Mouse (Mus musculus) adrenal gland (tissue): Measurements from ENCODE around the gene Myo16.

Experiments
- intact Hi-C: fragments of 180-260 bp; cut with DNase I; formaldehyde crosslinking; loops from one replicate; pipeline ENCODE4 v1.15.1; 2025

The Myo16 gene

DNA sequence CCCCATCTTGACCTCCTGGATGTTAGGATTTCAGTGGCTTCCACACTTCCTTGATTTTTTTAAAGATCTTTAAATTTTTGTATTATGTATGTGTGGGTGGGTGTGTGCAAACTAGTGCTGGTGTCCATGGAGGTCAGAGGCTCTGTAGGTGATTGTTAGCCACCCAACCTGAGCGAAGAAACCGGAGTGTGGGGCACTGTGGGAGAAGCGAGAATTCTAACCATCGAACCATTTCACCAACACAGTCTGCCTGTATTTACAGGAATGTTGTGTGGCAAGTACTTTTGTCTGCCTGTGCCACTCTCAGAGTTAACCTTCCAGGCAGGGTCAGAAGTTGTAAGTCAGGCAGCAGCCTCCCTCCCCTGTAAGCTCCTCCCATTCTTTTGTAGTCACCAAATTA, 22.3 kb downstream of the Myo16 start:
- intact Hi-C loops = no loop called here

DNA sequence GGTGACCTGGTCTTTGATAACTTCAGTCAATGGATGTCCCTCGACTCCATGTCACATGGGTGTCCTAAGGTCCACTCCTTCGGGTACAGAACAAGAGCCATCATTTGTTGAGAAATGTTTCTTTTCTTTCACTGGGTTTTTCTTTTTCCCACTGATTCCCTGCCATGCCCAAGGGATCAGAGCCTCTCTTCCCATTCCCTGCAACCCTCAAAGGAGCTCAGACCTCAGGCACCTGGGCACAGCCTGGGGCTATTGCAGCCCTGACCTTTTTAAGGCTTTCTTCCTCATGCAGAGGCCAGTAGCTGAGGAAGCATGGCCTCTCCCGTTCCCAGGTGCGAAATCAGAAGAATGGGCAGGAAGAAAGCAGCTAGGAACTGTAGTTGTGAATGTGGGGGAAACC, 23.4 kb downstream of the Myo16 start:
- intact Hi-C loops = no loop called here

DNA sequence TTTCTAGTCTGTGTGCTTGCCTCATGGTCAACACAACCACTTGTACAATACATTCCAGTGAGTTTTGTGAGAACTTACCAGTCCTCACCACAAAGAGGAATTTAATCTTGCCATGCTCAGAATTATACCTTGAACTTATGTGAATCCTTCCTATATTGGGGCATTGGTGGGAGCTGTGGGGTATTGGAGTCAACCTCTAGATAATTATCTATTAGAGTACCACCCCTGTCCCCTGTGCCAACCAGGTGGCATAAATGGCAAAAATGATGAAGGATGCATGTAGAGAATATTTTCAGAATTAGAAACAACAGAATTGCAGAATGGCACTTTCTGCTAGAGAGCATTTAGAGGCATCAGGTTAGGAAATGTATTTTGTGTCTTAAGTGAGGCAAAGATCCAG, 25.3 kb downstream of the Myo16 start:
- intact Hi-C loops = no loop called here

DNA sequence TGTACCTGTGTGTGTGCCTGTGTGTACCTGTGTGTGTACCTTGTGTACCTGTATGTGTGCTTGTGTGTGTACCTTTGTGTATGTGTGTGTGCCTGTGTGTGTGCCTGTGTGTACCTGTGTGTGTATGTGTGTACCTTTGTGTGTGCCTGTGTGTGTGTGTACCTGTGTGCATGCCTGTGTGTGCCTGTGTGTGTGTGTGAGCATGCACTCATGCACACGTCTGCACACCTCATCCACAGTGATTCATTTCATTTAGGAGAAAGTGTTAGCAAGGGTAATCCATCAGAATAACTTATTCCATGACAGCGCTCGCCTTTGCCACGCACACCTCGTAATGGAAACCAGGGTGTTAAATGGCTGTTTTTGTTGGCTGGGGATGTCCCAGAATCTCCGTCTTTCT, 36.9 kb downstream of the Myo16 start:
- intact Hi-C loops = no loop called here

DNA sequence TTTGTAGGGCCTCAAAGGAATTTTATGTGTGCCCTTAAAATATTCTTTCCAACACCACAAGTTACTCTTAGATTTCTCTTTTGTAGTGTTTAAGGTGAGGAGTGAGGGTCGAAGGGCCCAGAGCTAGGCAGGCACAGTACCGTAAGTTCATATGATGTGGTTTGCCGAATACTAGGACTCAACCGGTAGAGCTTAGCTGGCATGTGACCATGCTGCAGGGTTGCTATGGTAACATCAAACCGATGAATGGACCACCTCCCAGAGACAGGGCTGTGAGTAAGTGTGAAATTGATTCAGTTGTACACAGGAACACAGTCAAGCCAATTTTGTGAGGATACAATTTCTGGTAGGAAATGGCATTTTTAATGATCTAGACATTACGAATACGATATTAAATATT, 44.5 kb downstream of the Myo16 start:
- intact Hi-C loops = no loop called here

DNA sequence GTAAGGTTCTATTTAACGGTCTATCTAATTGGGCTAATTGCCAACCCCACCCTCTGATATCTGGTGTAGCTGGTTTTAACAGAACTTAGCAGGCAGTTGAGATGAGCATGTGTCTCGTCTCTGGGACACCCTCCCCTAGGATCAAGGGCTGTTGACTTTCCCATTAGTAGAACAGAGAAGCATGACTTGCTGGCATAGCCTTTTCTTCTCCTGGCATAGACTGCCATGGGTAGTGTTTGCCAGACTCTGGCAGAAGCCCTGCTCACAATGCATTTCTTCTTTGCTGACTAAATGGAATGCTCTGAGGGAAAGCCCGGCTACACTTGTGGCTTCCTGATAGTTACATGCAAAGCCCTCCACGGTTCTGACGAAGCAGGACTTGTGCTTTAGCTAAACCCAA, 45.6 kb downstream of the Myo16 start:
- intact Hi-C loops = no loop called here

DNA sequence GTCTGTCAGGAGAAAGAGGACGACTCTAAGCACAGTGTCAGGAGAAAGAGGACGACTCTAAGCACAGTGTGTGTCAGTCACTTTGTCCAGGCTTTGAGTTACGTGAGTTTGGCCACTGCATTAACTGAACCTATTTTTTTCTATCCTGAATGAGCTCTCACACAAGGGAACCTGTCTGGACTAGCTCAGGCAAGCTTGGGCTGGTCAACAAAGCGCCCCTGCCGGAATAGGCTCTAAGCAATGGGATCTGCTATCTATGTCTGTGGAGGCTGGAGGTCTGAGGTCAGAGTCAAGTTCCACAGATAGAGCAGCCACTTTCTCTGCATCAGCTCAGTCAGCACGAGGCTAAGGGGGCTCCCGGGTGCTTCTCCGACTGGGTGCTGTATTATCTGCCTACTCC, 46.3 kb downstream of the Myo16 start:
- intact Hi-C loops = no loop called here

DNA sequence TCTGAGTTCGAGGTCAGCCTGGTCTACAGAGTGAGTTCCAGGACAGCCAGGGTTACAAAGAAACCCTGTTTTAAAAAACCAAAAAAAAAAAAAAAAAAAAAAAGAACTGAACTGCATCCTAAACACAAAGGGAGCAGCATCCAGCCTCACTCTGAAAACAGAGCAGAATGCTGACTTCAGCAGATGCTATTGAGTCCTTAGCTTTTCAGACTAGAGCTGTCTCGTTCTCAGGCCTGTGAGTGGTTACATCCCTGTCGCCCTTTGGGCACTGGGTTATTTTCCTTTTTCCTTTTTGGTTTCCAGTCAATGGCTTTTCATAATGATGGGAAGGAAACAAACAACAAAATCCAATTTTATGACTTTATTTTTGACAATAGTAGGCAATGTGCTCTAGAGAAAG, 61.3 kb downstream of the Myo16 start:
- intact Hi-C loops = no loop called here

DNA sequence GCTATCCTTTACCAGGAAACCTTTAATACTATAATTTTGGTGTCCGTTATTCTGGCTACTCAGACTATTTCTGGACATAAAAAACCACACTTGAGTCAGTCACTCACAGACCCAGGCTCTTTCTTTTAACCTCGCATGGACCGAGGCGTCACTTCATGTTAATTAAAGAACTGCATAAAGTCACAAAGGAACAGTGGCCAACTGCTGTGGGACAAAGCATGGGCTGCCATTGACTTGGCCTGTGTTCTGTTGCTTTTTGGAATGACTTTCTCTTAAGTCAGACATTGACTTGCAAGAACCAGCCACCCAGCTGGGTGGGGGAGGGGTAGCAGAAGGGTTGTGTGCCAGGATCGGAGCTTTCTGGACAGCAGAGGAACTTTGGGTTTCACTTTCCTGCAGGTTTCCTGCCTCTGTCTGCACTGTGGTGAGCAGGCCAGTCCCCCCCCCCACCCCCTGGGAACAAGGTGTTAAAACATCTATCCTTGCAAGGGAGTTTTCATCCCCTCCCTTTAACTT, 66.1 kb downstream of the Myo16 start:
- intact Hi-C loops = no loop called here

DNA sequence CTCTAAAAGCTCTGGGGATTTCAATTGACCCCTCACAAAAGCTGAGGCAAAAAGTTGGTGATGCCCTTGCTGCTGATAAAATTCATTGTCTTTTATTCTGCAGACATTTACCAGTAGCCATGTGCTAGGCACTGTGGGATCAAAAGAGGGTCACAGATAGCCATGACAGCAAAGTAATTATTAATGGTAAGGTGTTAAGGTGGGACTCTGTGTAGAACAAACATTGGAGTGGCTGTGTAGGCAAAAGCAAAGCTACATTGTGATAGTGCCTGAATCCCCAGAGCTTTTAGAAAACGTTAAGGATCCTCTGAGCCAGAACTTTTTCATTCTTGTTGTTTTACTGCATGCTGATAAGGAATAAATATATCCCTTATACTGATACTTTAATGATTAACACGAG, 69.1 kb downstream of the Myo16 start:
- intact Hi-C loops = no loop called here

DNA sequence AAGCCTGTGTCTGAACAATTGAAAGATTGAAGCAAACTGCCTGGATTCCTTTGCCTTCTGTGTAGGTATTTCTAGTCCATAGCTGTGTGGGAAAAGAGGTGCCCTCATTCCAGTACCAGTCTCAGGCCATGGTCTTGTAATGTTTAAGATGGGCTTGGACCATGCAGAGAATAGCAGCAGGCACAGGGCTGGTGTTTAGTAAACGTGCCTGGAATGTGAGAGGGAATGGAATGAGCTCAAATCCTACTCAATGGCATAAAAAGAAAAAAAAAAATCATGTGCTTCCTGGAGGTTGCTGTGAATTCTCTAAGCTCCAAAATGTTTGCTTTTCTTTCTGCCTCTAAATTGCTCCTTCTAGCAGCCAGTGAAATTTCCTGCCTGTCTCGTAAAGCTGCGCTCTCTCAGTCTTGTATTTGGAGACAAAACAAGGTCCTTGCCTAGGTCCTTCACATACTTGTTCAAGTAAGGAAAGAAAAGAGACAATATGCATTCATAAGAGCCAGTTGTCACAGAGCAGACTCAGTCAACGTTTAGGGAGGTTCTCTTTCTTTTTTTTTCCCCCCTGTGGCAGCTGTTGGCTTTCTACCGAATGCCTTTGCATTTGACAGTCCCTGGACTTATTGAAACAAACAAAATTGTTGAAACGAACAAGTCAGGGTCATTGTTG, 70.0 kb downstream of the Myo16 start:
- intact Hi-C loops = no loop called here

DNA sequence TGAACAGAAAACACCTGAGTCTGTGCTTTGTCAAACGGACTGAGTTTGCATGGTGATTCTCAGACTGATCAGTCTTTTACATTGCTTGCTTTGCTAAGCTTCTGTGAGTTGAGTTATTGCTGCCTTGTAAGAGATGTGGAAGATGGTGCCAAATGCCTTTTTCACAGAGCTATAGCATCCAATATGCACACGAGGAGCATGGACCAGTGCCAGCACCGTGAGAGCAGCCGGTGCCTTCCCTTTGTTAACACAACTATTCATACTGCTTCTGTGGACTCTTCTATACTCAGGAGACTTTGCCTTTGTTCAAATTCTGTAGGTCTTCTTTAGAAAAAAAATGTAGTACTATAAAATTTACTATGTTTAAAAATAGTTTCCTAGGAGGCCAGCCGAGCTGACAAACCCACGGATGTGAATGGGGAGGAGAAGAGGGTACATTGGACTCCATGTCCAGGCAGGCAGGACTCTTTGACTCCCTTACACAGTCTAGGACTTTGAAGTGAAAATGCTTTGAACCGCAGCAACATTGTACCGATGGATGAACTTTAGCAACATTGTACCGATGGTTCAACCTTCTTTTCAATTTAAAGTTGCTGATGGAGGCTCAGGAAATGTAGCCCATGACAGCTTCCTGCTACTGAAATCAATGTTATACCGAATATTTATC, 70.7 kb downstream of the Myo16 start:
- intact Hi-C loops = no loop called here

DNA sequence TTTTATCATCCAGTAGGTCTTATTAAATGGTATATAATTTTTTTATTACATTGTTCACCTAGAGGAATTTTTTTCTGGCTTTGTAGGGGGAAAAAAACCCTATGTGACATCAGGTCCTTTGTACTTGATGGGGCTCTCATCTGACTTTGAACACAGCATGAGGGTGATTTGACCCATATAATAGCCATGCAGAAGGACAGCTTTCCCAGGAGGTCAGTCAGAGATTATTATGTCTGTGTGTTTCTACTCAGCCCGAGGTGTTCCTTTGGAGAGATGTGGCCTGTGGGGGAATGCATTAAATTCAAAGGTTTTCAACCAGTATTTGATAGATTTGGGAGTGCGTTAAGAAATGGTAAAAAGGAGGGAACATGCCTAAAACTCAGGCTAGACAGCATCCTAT, 71.3 kb downstream of the Myo16 start:
- intact Hi-C loops = no loop called here

DNA sequence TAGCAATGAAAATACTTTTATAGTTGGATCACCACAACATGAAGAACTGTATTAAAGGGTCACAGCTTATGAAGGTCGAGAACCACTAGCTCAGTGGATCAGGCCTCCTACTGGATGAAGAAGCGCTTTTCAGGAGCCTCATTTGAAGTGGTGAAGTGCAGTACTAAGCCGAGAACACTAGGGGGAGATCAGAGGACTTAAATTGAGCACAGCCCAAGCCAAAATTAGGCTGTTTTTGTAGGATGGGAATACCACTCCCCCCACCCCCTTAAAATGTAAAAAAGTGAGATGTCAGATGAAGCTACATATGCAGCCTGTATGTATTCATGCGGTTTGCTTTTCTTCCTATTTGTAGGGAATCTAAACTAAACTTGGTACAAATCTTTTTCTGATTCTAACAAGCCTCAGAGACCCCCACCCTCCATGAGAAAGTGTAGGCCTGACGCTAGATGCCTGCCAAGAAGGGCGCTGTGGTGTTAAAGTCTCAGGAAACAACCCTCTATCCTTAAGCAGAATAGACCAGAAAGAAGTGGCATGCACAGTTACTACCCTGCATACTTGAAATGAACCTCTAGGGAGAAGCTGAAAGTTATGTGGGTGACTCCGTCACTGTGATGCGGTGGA, 77.1 kb downstream of the Myo16 start:
- intact Hi-C loops = loop anchor here (2.0 kb wide), 1 partner anchor 170 kb away; no protein-coding TSS in a partner anchor

DNA sequence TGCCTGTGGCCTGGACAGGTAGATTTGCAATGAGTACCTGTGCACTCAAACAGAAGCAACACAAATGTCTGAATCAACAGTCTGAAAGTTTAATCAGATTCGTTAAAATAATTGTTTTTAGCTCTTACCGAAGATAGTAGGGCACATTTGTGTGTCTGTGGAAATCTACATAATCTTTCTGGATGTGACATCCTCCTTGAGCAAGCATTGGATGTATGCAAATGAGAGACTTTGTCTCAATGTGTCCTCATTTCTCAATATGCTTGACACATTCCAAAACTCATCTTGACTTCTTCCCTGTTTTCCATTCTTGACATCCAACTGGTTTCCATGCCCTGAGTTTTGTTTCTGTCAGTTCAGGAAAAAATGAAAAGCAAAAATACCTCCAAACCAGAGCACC, 80.8 kb downstream of the Myo16 start:
- intact Hi-C loops = no loop called here

DNA sequence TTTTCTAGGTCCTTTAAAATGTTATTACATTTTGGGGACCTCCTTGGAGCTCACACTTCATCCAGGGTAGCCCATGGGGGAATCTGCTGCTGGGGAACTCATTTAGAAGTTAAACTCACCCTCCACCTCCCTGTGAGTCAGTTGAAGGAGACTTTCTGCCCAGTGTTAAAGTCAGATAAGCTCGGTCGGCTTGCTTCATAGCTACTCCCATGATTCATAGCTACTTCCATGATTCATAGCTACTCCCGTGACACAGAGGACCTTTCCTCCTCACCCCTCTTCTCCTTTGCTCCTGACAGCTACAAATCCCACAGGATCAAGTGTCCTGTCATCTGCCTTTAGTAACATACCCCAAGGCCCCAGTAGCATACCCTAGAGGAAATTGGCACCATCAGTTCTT, 89.6 kb downstream of the Myo16 start:
- intact Hi-C loops = no loop called here

DNA sequence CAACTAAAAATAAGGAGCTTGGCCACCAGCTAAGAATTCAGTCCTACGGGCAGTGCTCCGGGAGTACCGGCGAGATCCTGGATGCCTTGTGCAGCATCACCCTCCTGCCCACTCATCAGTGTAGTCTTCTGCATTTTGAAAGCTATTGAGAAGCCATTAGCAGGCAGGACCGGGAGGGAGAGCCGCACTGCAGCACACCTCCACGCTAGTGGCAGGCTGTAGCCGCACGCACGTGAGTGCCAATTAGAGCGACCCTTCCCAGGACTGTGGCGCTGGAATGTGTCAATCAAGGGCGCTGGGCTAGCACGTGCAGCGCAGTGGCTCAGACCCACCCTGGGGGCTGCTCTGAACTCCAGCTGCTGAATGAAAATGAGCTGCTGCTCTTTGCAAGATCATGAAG, 95.4 kb downstream of the Myo16 start:
- intact Hi-C loops = no loop called here

DNA sequence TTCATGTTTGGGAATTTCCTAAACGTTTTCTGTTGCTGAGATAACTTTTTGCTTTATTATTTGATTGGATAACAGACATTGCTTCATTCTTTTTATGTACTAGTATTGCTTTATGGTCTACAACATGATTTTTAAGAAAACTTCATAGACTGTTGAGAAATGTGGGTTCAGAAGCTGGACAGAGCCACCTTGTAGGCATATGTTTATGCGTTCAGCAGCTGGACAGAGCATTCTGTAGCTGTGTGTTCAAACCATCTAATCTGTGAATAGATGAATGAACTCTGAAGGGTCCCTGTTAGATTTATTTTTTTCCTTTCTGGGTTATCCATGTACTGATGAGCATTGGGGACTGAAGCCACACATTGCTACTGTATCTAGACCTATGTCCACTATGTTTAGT, 102.0 kb downstream of the Myo16 start:
- intact Hi-C loops = no loop called here

DNA sequence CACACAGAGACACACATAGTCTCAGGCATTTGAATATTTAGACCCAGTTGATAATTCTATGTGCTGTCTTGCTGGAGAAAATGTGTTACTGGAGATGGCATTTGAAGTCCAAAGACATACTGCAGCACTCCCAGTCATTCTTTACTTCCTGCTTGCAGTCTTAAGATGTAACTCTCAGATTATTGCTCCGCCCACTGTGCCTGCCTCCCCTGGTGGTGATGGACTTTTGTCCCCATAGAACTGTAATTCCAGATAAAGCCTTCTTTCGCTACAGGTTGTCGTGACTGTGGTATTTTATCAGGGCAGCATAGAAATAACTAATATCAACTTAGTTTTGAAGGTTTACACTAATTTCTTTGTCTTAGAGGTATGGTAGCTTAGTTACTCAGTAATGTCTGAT, 102.9 kb downstream of the Myo16 start:
- intact Hi-C loops = no loop called here

DNA sequence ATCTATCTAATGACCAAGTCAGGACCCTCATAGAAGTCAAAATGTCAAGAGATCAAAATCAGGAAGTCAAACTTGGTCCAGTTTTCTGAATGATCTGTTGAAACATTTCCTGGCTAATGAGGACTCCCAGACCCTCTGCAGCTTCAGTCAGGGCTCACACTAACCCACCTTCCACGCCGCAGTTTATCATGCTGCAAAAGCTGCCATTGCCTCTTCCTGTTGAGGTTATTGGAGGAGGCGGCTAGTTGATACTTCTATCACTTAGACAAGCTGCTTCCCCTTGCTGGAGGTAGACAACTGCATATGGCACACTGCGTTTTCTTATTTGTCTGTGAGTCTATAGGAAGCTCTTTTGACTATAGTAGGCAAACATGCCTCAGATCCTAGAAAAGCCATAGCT, 116.4 kb downstream of the Myo16 start:
- intact Hi-C loops = no loop called here

DNA sequence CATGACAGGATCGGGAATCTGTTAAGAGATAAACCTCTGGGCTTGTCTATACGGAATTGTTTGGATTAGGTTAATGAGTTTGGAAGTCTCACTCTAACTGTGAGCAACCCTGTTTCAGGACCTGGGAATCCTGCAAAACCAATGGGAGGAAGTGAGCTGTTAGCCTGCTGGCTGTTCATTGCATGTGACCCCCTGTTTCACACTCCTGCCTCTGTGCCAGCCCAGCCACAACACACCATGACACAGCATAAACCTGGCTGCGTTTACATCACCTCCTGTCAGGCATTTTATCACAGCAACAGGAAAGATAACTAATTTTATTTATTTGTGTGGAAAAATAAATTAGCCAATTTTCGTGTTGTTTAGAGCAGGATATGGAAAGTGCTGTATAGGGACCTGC, 138.9 kb downstream of the Myo16 start:
- intact Hi-C loops = no loop called here

DNA sequence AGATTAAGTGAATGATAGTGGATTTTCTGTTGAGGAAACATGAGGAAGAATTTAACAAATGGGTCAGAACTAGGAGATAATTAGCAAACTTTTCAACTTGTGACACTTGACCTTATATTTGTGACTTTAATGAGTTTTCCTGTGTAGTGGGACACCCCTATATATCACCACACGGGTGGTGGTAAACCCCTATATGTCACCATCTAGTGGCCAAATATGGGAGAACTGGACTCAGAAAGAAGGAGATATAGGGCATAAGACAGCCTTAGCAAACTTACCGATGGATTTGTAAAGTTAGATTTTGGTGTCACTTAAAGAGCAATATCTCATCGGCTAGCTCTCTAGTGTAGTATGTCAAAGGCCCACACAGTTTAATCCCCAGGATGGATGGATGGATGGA, 147.1 kb downstream of the Myo16 start:
- intact Hi-C loops = loop anchor here (5.0 kb wide), 1 partner anchor 323 kb away; the partner anchor contains the start of genes Abhd13 and Lig4

DNA sequence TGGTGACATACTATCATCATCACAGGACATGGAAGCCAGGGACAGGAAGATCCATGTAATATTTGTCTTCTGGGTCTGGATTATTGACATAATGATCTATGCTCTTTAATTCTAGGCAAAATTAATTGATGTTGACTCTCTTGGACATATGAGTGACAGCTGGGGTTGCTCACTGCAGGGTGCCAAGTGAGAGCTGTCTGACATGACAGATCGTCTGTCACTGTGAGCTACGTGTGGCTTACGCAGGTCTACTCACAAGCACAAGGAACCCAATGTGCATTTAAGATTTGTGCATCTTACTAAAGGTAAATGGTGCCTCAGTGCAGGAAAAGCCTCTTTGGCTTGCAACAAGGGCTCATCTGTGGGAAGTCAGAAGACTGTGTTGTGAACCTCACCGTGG, 149.3 kb downstream of the Myo16 start:
- intact Hi-C loops = loop anchor here (5.0 kb wide), 1 partner anchor 326 kb away; the partner anchor contains the start of genes Abhd13 and Lig4
